Mouse (Mus musculus): Measurements from ENCODE around the gene Ndrg3.

DNA sequence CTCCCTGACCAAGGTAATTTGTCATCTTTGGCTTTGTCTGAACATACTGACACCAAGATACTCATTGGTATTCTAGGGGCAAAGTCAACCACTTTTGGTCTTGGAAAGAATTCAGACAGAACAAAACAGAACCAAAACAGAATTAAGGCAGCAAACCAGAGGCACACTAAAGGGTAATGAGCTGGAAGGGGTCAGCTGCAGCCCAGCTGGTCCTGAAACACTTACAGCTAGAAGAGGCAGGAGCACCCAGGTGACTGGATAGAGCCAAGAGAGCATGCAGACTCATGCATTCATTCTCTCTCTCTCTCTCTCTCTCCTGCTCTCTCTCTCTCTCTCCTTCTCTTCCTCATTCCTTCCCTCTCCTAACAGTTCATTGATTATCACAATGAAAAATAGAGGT, 15.1 kb downstream of the Ndrg3 start:
- TF ChIP-seq CTCF (IDR thresholded peaks at IDR 0.05; ENCODE audit: low read depth, low read length) = no peak
- no peak for TF ChIP-seq GATA1 (IDR thresholded peaks at IDR 0.05; ENCODE audit: borderline replicate concordance, low read length)
- TF ChIP-seq POLR2AphosphoS5 (IDR thresholded peaks at IDR 0.05; ENCODE audit: insufficient replicate concordance, low read depth, low read length) = no peak
- no peak for TF ChIP-seq GATA2 (IDR thresholded peaks at IDR 0.05; ENCODE audit: borderline replicate concordance, low read depth, low read length)
- no peak for TF ChIP-seq TAL1 (conservative IDR thresholded peaks at IDR 0.05; ENCODE audit: low read depth, low read length)

Measured in G1E (cell line).